Mouse (Mus musculus) liver, postnatal 0 days (tissue): ENCODE results near the gene Slc7a11. TPM values are rescaled to one million over a fixed set of nuclear protein-coding genes. Genes with fewer than 3 reads are reported as not detected.

Source experiments
- ATAC-seq: fragments of 200-750 bp; cut with Nextera tagmentation; 2 replicates; pipeline ENCODE4 v1.8.0; 2017; ENCODE audit warnings: mild to moderate bottlenecking, moderate library complexity
- DNase-seq: peaks from one replicate; pipeline ENCODE4 v3.0.0-alpha.2; 2016
- H3K27ac ChIP-seq: fragments of 300-500 bp; sonication (generic); 2 replicates; pipeline ENCODE4 v1.5.1; 2014; ENCODE audit warnings: antibody characterized with exemption, moderate library complexity, mild to moderate bottlenecking, low read depth
- H3K27me3 ChIP-seq: fragments of 300-500 bp; sonication (generic); 2 replicates; pipeline ENCODE4 v1.6.1; 2014; ENCODE audit warnings: low read length, control low read depth, mixed read lengths; ENCODE audit not compliant: insufficient read depth
- H3K36me3 ChIP-seq: fragments of 300-500 bp; sonication (generic); replicated peaks from 2 replicates; pipeline ENCODE4 v1.6.1; 2014; ENCODE audit warnings: mild to moderate bottlenecking, control low read depth, low read length, moderate library complexity, mixed read lengths; ENCODE audit not compliant: insufficient read depth
- H3K4me1 ChIP-seq: fragments of 300-500 bp; sonication (generic); 2 replicates; pipeline ENCODE4 v1.6.1; 2014; ENCODE audit warnings: antibody characterized with exemption, mild to moderate bottlenecking, control low read depth; ENCODE audit not compliant: insufficient read depth
- H3K4me2 ChIP-seq: fragments of 300-500 bp; sonication (generic); 2 replicates; pipeline ENCODE4 v1.6.1; 2014; ENCODE audit warnings: low read depth, mild to moderate bottlenecking, low read length, moderate library complexity, mixed read lengths
- H3K4me3 ChIP-seq: fragments of 300-500 bp; sonication (generic); 2 replicates; pipeline ENCODE4 v1.5.1; 2014; ENCODE audit warnings: low read depth, low read length
- H3K9ac ChIP-seq: fragments of 300-500 bp; sonication (generic); replicated peaks from 2 replicates; pipeline ENCODE4 v1.6.1; 2014; ENCODE audit warnings: mild to moderate bottlenecking, moderate library complexity
- H3K9me3 ChIP-seq: fragments of 300-500 bp; sonication (generic); 2 replicates; pipeline ENCODE4 v1.6.1; 2016; ENCODE audit warnings: mild to moderate bottlenecking, control low read depth, low read length, mixed read lengths
- CTCF ChIP-seq: sonication (generic); IDR thresholded peaks from 2 replicates; pipeline ENCODE4 v1.5.1; 2016; ENCODE audit warnings: antibody characterized with exemption, low read depth
- EP300 ChIP-seq: IDR thresholded peaks from 2 replicates; pipeline ENCODE4 v1.6.1; 2016; ENCODE audit warnings: antibody characterized with exemption, low read depth, mild to moderate bottlenecking
- whole genome bisulfite sequencing: fragments of 180-500 bp; shearing (Covaris S2); extraction: QIAGEN DNeasy Blood & Tissue Kit; methylation state at CpG from one replicate; pipeline ENCODE4 v1.1.7; 2014; ENCODE audit not compliant: insufficient replicate concordance; 5-methylcytosine and 5-hydroxymethylcytosine counted together
- polyA plus RNA-seq: library from polyadenylated mRNA; unstranded; fragments of >200 nt; fragmentation: Nextera tagmentation; extraction: Ambion mirVana; gene quantifications from 2 replicates; pipeline ENCODE4 v1.2.1, GENCODE M21; 2015

Slc7a11 gene
- polyA plus RNA-seq, 1 experiment from 2014 or later = 0.14 TPM

GRCm38 (mm10) chr3:50044160-50044559 is 399.3 kb downstream of the Slc7a11 start:
- no peak for DNase-seq
- H3K27me3 ChIP-seq = no peaks in the 10 kb centered on the region
- no peak overlapping the region for H3K4me2 ChIP-seq
- H3K9me3 ChIP-seq = no peaks in the 10 kb centered on the region
- TF ChIP-seq EP300 = no peak
- TF ChIP-seq CTCF = no peak
- H3K36me3 ChIP-seq = no peaks in the 10 kb centered on the region
- ATAC-seq = no peak
- no peak overlapping the region for H3K9ac ChIP-seq
- no peak overlapping the region for H3K27ac ChIP-seq
- no peaks in the 10 kb centered on the region for H3K4me1 ChIP-seq
- no peak overlapping the region for H3K4me3 ChIP-seq

- H3K36me3 ChIP-seq = no peaks in the 10 kb centered on the region
- DNase-seq (no peak), ATAC-seq (no peak)
- H3K4me2 ChIP-seq = no peak overlapping the region
- 78% methylated on average over 2 of the region's 2 CpGs for WGBS
- no peak overlapping the region for H3K9ac ChIP-seq
- no peak overlapping the region for H3K27ac ChIP-seq
- TF ChIP-seq CTCF = no peak
- no peak for TF ChIP-seq EP300
- H3K4me3 ChIP-seq = no peak overlapping the region
- no peaks in the 10 kb centered on the region for H3K27me3 ChIP-seq
- H3K9me3 ChIP-seq = no peaks in the 10 kb centered on the region
- no peaks in the 10 kb centered on the region for H3K4me1 ChIP-seq
These were observed 402.3 kb downstream of the Slc7a11 start for GRCm38 (mm10) chr3:50041141-50041540.

GRCm38 (mm10) chr3:50035875-50036528 is 407.4 kb downstream of the Slc7a11 start:
- H3K9ac ChIP-seq = no peak overlapping the region
- 75% methylated on average over 9 of the region's 9 CpGs for WGBS
- no peaks in the 10 kb centered on the region for H3K36me3 ChIP-seq
- no peaks in the 10 kb centered on the region for H3K27me3 ChIP-seq
- H3K4me3 ChIP-seq = no peak overlapping the region
- no peaks in the 10 kb centered on the region for H3K4me1 ChIP-seq
- DNase-seq (no peak), ATAC-seq (no peak)
- no peak overlapping the region for H3K4me2 ChIP-seq
- TF ChIP-seq CTCF (no peak), EP300 (no peak)
- no peaks in the 10 kb centered on the region for H3K9me3 ChIP-seq
- H3K27ac ChIP-seq = no peak overlapping the region

DNA sequence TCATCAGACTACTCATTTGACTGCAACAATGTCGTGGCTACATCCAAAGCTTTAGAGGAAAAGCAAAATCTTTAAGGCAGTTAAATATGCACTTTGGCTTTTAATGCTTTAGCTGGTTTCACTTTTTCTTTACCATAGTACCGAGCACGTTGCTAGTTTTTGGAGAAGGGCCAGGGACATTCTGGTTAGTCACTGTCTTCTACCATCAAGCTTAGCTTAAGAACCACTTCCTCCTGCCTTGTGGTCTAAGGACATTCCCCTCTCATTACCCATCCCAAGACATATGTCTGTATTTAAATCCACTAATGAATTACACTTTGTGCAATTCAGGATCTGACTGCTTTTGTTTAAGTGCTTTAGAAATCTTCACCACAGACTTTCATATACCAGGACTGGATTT is 410.1 kb downstream of the Slc7a11 start:
- Histone ChIP-seq H3K27me3 (no peaks in the 10 kb centered on the region), H3K9me3 (no peaks in the 10 kb centered on the region), H3K4me1 (no peaks in the 10 kb centered on the region), H3K4me3 (no peak overlapping the region), H3K9ac (no peak overlapping the region), H3K4me2 (no peak overlapping the region), H3K36me3 (no peaks in the 10 kb centered on the region), H3K27ac (no peak overlapping the region)
- DNase-seq (no peak), ATAC-seq (no peak)
- 57% methylated on average over 3 of the region's 3 CpGs for WGBS
- no peak for TF ChIP-seq EP300
- no peak for TF ChIP-seq CTCF

DNA sequence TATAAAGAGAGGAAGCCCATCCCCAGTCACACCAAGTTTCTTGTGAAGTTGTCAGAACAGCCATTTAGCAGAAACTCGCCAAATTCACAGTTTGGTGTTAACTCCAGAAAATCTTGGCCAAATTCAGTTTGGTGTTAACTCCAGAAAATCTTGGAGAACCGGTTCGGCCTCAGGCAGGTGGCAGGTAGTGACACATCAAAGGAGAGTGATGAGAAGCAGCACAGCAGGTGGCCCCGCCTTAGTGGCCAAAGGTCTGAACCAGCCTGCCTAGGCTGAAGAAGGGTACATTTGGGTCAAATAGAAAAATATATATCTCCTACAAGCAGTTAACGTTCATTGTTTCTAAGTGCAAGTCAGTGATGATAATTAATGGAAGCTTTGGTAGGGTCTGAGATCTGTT is 417.4 kb downstream of the Slc7a11 start:
- WGBS = 38% methylated on average over 5 of the region's 5 CpGs
- Histone ChIP-seq H3K27me3 (no peaks in the 10 kb centered on the region), H3K4me1 (no peaks in the 10 kb centered on the region), H3K36me3 (no peaks in the 10 kb centered on the region), H3K4me2 (no peak overlapping the region), H3K9me3 (no peaks in the 10 kb centered on the region), H3K9ac (no peak overlapping the region), H3K27ac (no peak overlapping the region), H3K4me3 (no peak overlapping the region)
- ATAC-seq (no peak), DNase-seq (no peak)
- TF ChIP-seq EP300 (no peak), CTCF (no peak)

DNA sequence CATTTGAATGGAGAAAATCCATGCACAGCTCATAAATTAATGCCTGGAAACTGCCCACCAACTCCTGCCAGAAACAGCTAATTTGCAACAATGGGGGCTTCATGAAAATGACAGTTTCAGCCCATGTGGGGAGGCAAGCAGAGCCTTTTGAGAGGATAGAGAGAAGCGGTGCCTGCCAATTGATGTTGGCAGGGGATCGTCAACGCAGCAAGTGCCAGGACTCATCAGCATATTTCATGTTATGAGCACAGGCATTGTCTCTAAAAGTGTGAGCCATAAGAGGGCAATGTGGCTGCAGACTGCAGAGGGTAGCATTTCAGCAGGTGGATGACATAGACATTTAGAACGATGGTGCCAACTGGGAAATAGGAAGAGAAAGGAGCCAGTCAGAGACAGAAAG is 429.0 kb downstream of the Slc7a11 start:
- 65% methylated on average over 4 of the region's 4 CpGs for WGBS
- Histone ChIP-seq H3K27ac (no peak overlapping the region), H3K4me2 (no peak overlapping the region), H3K36me3 (no peaks in the 10 kb centered on the region), H3K4me1 (no peaks in the 10 kb centered on the region), H3K9me3 (no peaks in the 10 kb centered on the region), H3K4me3 (no peak overlapping the region), H3K27me3 (no peaks in the 10 kb centered on the region), H3K9ac (no peak overlapping the region)
- no peak for DNase-seq
- TF ChIP-seq CTCF (no peak), EP300 (no peak)
- ATAC-seq = no peak

DNA sequence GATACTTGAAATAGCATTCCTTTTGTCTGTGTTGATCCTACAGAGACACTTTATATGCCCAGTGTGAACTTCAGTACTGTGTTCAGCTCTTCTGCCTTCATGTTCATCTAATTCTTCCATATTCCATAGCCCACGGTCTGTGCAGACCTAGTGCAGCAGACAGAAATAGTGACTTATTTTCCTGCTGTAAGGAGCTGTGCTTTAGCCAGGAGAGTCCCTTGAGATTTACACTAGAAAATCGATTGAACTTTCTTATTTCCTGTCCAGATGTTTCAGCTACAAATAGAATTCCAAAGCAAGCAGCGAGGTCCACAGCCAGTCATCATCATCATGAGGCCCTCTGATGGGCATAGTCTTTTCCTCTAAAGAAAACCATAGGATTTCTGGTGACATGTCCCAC is 431.4 kb downstream of the Slc7a11 start:
- H3K27me3 ChIP-seq = no peaks in the 10 kb centered on the region
- H3K36me3 ChIP-seq = no peaks in the 10 kb centered on the region
- H3K27ac ChIP-seq = no peak overlapping the region
- no peak for TF ChIP-seq CTCF
- no peak for TF ChIP-seq EP300
- DNase-seq (no peak), ATAC-seq (no peak)
- H3K4me3 ChIP-seq = no peak overlapping the region
- no peak overlapping the region for H3K9ac ChIP-seq
- no peaks in the 10 kb centered on the region for H3K4me1 ChIP-seq
- WGBS = 51% methylated on average over 3 of the region's 3 CpGs
- no peak overlapping the region for H3K4me2 ChIP-seq
- no peaks in the 10 kb centered on the region for H3K9me3 ChIP-seq
